Comparison of ENCODE assay signal across 14 mouse cellular contexts in the genomic region with DNA sequence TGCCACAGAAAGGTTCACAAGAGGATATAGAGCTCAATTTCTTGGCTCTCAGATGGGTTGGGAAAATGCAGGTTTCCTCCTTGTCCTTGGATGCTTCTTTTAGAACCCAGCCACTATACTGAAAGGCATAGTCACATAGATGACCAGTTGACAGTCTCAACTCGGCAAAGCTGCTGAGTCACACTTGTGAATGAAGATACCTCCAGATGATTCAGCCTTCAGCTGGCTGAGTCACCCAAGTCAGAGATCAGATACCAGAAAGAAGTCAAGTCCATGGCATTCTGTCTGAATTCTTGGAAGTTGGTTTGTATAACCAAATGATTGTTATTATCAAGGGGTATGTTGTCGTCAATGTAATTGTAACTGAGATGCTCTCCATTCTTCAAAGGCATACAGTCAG.
"Had no signal": no experiment of that assay in that cellular context is flagged by ENCODE, and none has a peak within 500 bp of the region (broad histone marks: within the 10 kb centered on the region; RNA-seq: fewer than 3 reads in every experiment).

No protein-coding gene starts in this region.

- DNase-seq: kidney, postnatal 14 days; lung, embryonic 14.5 days; lung, postnatal 10 days; lung, postnatal 4 days; midbrain, embryonic 14.5 days; retina, postnatal 1 day; right cerebral cortex, postnatal 25 days; thymus, postnatal 4 days had no signal

- H3K9ac ChIP-seq: lung, embryonic 14.5 days; neural tube, embryonic 12.5 days had no signal

- H3K36me3 ChIP-seq: limb, embryonic 10.5 days; midbrain, embryonic 10.5 days; neural tube, embryonic 12.5 days had no signal

- H3K9me3 ChIP-seq: limb, embryonic 10.5 days; midbrain, embryonic 10.5 days; neural tube, embryonic 12.5 days had no signal

- H3K4me3 ChIP-seq: left cerebral cortex, adult 2 months; limb, embryonic 10.5 days; midbrain, embryonic 10.5 days; neural tube, embryonic 12.5 days had no signal

- H3K4me2 ChIP-seq: liver, embryonic 11.5 days; lung, embryonic 14.5 days; neural tube, embryonic 12.5 days had no signal

- H3K4me1 ChIP-seq: limb, embryonic 10.5 days; midbrain, embryonic 10.5 days; neural tube, embryonic 12.5 days had no signal

- H3K27ac ChIP-seq: left cerebral cortex, adult 2 months; limb, embryonic 10.5 days; midbrain, embryonic 10.5 days; neural tube, embryonic 12.5 days; stomach, postnatal 0 days had no signal

- H3K27me3 ChIP-seq: neural tube, embryonic 12.5 days had no signal
